In the genomic region with DNA sequence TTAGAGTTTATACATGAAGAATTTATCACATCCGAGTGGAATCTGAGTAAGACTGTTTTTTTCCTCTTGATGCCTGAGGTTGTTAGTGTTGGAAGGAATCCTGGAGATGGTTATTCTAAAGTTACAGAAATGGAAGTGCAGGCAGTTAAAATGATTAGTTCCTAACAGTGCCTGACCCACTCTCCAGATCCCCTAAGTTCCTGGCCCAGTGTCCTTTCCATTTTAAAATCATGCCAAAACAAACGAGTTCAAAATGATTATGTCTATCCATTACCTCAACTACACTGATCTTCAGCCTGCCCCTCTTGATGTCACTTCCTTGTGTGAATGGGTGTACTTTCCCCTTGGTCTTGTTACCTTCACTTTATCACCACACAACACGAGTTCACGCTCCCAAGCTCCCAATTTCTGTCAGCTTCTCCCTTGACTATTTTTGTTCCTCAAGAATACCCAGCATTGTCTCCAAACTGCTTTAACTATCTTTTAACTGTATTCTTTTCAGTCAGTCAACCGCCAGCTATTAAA, we compare ENCODE assay signal across 10 mouse cellular contexts. TPM values are rescaled to one million over a fixed set of nuclear protein-coding genes. Genes with fewer than 3 reads are reported as not detected.
A peak's percentile ranks its signal among the peaks of the same experiment; 100 is the strongest.
DNase-seq lines count a peak whose midpoint lies in the region; ATAC-seq lines count a peak whose summit lies in the region.
"Had no signal": no experiment of that assay in that cellular context is flagged by ENCODE, and none has a peak within 500 bp of the region (broad histone marks: within the 10 kb centered on the region; RNA-seq: fewer than 3 reads in every experiment).

No protein-coding gene starts in this region.

- intact Hi-C loops in heart, postnatal 36 days (cut with DNase I), result loop anchor here (1.0 to 10.0 kb wide), 3 partner anchors 65 to 358 kb away; a partner anchor contains a TSS

- no peaks in the 10 kb centered on the region for H3K27me3 ChIP-seq in hindbrain, embryonic 13.5 days
- no peaks in the 10 kb centered on the region for H3K27me3 ChIP-seq in midbrain, embryonic 12.5 days
- H3K27me3 ChIP-seq: CH12.LX had no signal

- H3K27ac ChIP-seq in brown adipose tissue, adult 24 weeks (replicated peaks; ENCODE audit: low read depth, low read length), result no peak overlapping the region
- H3K27ac ChIP-seq in hindbrain, embryonic 13.5 days, result peak overlapping the region; percentile 99; the same call in 1 of the 2 replicates
- no peak overlapping the region for H3K27ac ChIP-seq in midbrain, embryonic 12.5 days (replicated peaks)

- no peaks in the 10 kb centered on the region for H3K36me3 ChIP-seq in hindbrain, embryonic 13.5 days
- no peaks in the 10 kb centered on the region for H3K36me3 ChIP-seq in midbrain, embryonic 12.5 days

- 29% methylated on average over 5 of the region's 5 CpGs for WGBS in hindbrain, embryonic 13.5 days
- 43% methylated on average over 5 of the region's 5 CpGs for WGBS in midbrain, embryonic 12.5 days

- H3K9ac ChIP-seq in hindbrain, embryonic 13.5 days, result peak overlapping the region; percentile 99
- peak overlapping the region; percentile 95 for H3K9ac ChIP-seq in midbrain, embryonic 12.5 days (replicated peaks)

- ATAC-seq in hindbrain, embryonic 13.5 days (ENCODE audit: low FRiP score), result no peak
- ATAC-seq in midbrain, embryonic 12.5 days (ENCODE audit: low FRiP score, low read depth), result no peak

- H3K4me3 ChIP-seq in brown adipose tissue, adult 24 weeks (ENCODE audit: insufficient read depth, low read depth, low read length), result peak overlapping the region; percentile 85
- H3K4me3 ChIP-seq in hindbrain, embryonic 13.5 days, result peak overlapping the region; percentile 93
- H3K4me3 ChIP-seq in midbrain, embryonic 12.5 days, result peak overlapping the region; percentile 97

- H3K4me1 ChIP-seq in brown adipose tissue, adult 24 weeks (ENCODE audit: control insufficient read depth, insufficient read depth, insufficient read length, low read length), result no peaks in the 10 kb centered on the region
- peaks cover 57% of the 10 kb centered on the region for H3K4me1 ChIP-seq in hindbrain, embryonic 13.5 days (replicated peaks)
- peaks cover 37% of the 10 kb centered on the region for H3K4me1 ChIP-seq in midbrain, embryonic 12.5 days

- H3K4me2 ChIP-seq in hindbrain, embryonic 13.5 days, result peak overlapping the region; percentile 74
- peak overlapping the region; percentile 77 for H3K4me2 ChIP-seq in midbrain, embryonic 12.5 days (replicated peaks)

- DNase-seq in heart, adult 9 months (ENCODE audit: low spot score in 2 of 2), result peak; percentile 12 to 13
- DNase-seq in heart, postnatal 36 days, result no peak
- no peak for DNase-seq in layer of hippocampus, postnatal 36 days
- no peak for DNase-seq in frontal cortex, postnatal 14 days (ENCODE audit: low spot score in 2 of 2)
- DNase-seq in spleen, postnatal 36 days (ENCODE audit: low spot score in 2 of 2), result no peak

- no peaks in the 10 kb centered on the region for H3K9me3 ChIP-seq in hindbrain, embryonic 13.5 days
- no peaks in the 10 kb centered on the region for H3K9me3 ChIP-seq in midbrain, embryonic 12.5 days

RNA-seq across cellular contexts. Expression of a gene that starts 1.7 kb away (rescaled TPM):
- 1 to 10 TPM; 6.7 to 9.0 TPM for total RNA-seq in heart, postnatal 36 days (2021)
- 2.6 and 3.1 TPM in 2 replicates for polyA plus RNA-seq in brown adipose tissue, adult 24 weeks (2012; ENCODE audit: insufficient read depth, insufficient read length, missing spikeins)
- polyA plus RNA-seq in hindbrain, embryonic 13.5 days (2015; fragmentation: Nextera tagmentation; extraction: Ambion mirVana), result 61.4 and 62.5 TPM in 2 replicates
- 54.1 and 62.0 TPM in 2 replicates for polyA plus RNA-seq in midbrain, embryonic 12.5 days (2016; fragmentation: Nextera tagmentation; extraction: Ambion mirVana)
- total RNA-seq in layer of hippocampus, postnatal 36 days (2021), result 10 to 100 TPM; 57.7 to 60.4 TPM

RNA-seq across cellular contexts. Expression of a gene that starts 59.5 kb away (rescaled TPM):
- 1 to 10 TPM; 1.5 to 1.9 TPM for total RNA-seq in heart, postnatal 36 days (2021)
- polyA plus RNA-seq in brown adipose tissue, adult 24 weeks (2012; ENCODE audit: insufficient read depth, insufficient read length, missing spikeins), result not detected in 2 replicates
- 0.47 and 0.49 TPM in 2 replicates for polyA plus RNA-seq in hindbrain, embryonic 13.5 days (2015; fragmentation: Nextera tagmentation; extraction: Ambion mirVana)
- 0.27 and 0.42 TPM in 2 replicates for polyA plus RNA-seq in midbrain, embryonic 12.5 days (2016; fragmentation: Nextera tagmentation; extraction: Ambion mirVana)
- not detected for total RNA-seq in layer of hippocampus, postnatal 36 days (2021)
- total RNA-seq: CH12.LX; monocyte, adult 5-6 weeks had no signal

Comparison
In these comparisons a context has a peak if more than half of its experiments do, and no peak if none do; other contexts are left out.
1. DNase-seq: peak in heart, adult 9 months (2 of 2); none in heart, postnatal 36 days (0 of 2), layer of hippocampus, postnatal 36 days (0 of 2), frontal cortex, postnatal 14 days (0 of 2) and spleen, postnatal 36 days (0 of 2).
2. RNA of a gene that starts 1.7 kb away (polyA plus RNA-seq): 61.4 to 62.5 TPM in hindbrain, embryonic 13.5 days and 54.1 to 62.0 TPM in midbrain, embryonic 12.5 days; 2.6 to 3.1 TPM in brown adipose tissue, adult 24 weeks; every median in the first group is over 10 times any median in the second.
3. Peak in every context shown above with its lines, with median percentiles within 50 percentile points of each other: H3K4me3 ChIP-seq.